Mouse (Mus musculus): ENCODE data around the gene Nod2. TPM values are rescaled to one million over a fixed set of nuclear protein-coding genes. Genes with fewer than 3 reads are reported as not detected.
A peak's percentile ranks its signal among the peaks of the same experiment; 100 is the strongest.

The Nod2 gene
- polyA plus RNA-seq, 1 experiment, result 1.4 TPM

GRCm38 (mm10) chr8:88623351-88623750 lies 23.8 kb upstream of the Nod2 start:
- H3K4me3 ChIP-seq (ENCODE audit: insufficient read depth, low read depth, low read length), result no peak overlapping the region
- H3K36me3 ChIP-seq (ENCODE audit: control insufficient read depth, insufficient read depth, low read length), result no peaks in the 10 kb centered on the region
- H3K4me1 ChIP-seq (ENCODE audit: control insufficient read depth, insufficient read depth, low read length), result 0 out of 2 replicates have a peak, but pooled peaks cover 3% of the 10 kb centered on the region
- no peak overlapping the region for H3K27ac ChIP-seq (ENCODE audit: insufficient read depth, low read depth, low read length)
- DNase-seq, result no peak
- WGBS, result 75% methylated on average over 3 of the region's 3 CpGs
- H3K27me3 ChIP-seq (replicated peaks; ENCODE audit: control insufficient read depth, insufficient read depth, low read length), result no peaks in the 10 kb centered on the region
- TF ChIP-seq POLR2A (IDR thresholded peaks at IDR 0.05; ENCODE audit: low read depth, low read length), result no peak
- TF ChIP-seq CTCF (conservative IDR thresholded peaks at IDR 0.05; ENCODE audit: insufficient read depth, insufficient read length, low read depth, low read length), result no peak

GRCm38 (mm10) chr8:88624276-88624675 lies 22.8 kb upstream of the Nod2 start:
- TF ChIP-seq POLR2A (IDR thresholded peaks at IDR 0.05; ENCODE audit: low read depth, low read length), result no peak
- TF ChIP-seq CTCF (conservative IDR thresholded peaks at IDR 0.05; ENCODE audit: insufficient read depth, insufficient read length, low read depth, low read length), result no peak
- DNase-seq, result no peak
- Histone ChIP-seq H3K27me3 (replicated peaks; ENCODE audit: control insufficient read depth, insufficient read depth, low read length) (no peaks in the 10 kb centered on the region), H3K36me3 (ENCODE audit: control insufficient read depth, insufficient read depth, low read length) (no peaks in the 10 kb centered on the region), H3K4me1 (ENCODE audit: control insufficient read depth, insufficient read depth, low read length) (0 out of 2 replicates have a peak, but pooled peaks cover 3% of the 10 kb centered on the region), H3K27ac (ENCODE audit: insufficient read depth, low read depth, low read length) (no peak overlapping the region), H3K4me3 (ENCODE audit: insufficient read depth, low read depth, low read length) (no peak overlapping the region)
- WGBS, result 89% methylated on average over 3 of the region's 3 CpGs

- 90% methylated on average over 3 of the region's 3 CpGs for WGBS
- H3K27me3 ChIP-seq (replicated peaks; ENCODE audit: control insufficient read depth, insufficient read depth, low read length), result no peaks in the 10 kb centered on the region
- DNase-seq, result no peak
- TF ChIP-seq POLR2A (IDR thresholded peaks at IDR 0.05; ENCODE audit: low read depth, low read length), result no peak
- TF ChIP-seq CTCF (conservative IDR thresholded peaks at IDR 0.05; ENCODE audit: insufficient read depth, insufficient read length, low read depth, low read length), result no peak
- H3K36me3 ChIP-seq (ENCODE audit: control insufficient read depth, insufficient read depth, low read length), result no peaks in the 10 kb centered on the region
- H3K27ac ChIP-seq (ENCODE audit: insufficient read depth, low read depth, low read length), result no peak overlapping the region
- H3K4me3 ChIP-seq (ENCODE audit: insufficient read depth, low read depth, low read length), result no peak overlapping the region
- 0 out of 2 replicates have a peak, but pooled peaks cover 5% of the 10 kb centered on the region for H3K4me1 ChIP-seq (ENCODE audit: control insufficient read depth, insufficient read depth, low read length)
Observed at GRCm38 (mm10) chr8:88626433-88626832, 20.7 kb upstream of the Nod2 start.

- Histone ChIP-seq H3K27ac (ENCODE audit: insufficient read depth, low read depth, low read length) (no peak overlapping the region), H3K27me3 (replicated peaks; ENCODE audit: control insufficient read depth, insufficient read depth, low read length) (no peaks in the 10 kb centered on the region), H3K4me3 (ENCODE audit: insufficient read depth, low read depth, low read length) (peak overlapping the region; percentile 54), H3K36me3 (ENCODE audit: control insufficient read depth, insufficient read depth, low read length) (no peaks in the 10 kb centered on the region), H3K4me1 (ENCODE audit: control insufficient read depth, insufficient read depth, low read length) (0 out of 2 replicates have a peak, but pooled peaks cover 7% of the 10 kb centered on the region)
- 15% methylated on average over 19 of the region's 19 CpGs for WGBS
- no peak for DNase-seq
- TF ChIP-seq CTCF (conservative IDR thresholded peaks at IDR 0.05; ENCODE audit: insufficient read depth, insufficient read length, low read depth, low read length) (no peak), POLR2A (IDR thresholded peaks at IDR 0.05; ENCODE audit: low read depth, low read length) (no peak)
Observed at GRCm38 (mm10) chr8:88626940-88627264, 20.2 kb upstream of the Nod2 start.

- WGBS, result 10% methylated on average over 105 of the region's 105 CpGs
- H3K27ac ChIP-seq (ENCODE audit: insufficient read depth, low read depth, low read length), result peak overlapping the region; percentile 50
- no peaks in the 10 kb centered on the region for H3K27me3 ChIP-seq (replicated peaks; ENCODE audit: control insufficient read depth, insufficient read depth, low read length)
- H3K4me3 ChIP-seq (ENCODE audit: insufficient read depth, low read depth, low read length), result peak overlapping the region; percentile 54
- DNase-seq, result peak; percentile 80
- TF ChIP-seq POLR2A (IDR thresholded peaks at IDR 0.05; ENCODE audit: low read depth, low read length), result peak; percentile 29
- no peak for TF ChIP-seq CTCF (conservative IDR thresholded peaks at IDR 0.05; ENCODE audit: insufficient read depth, insufficient read length, low read depth, low read length)
- H3K36me3 ChIP-seq (ENCODE audit: control insufficient read depth, insufficient read depth, low read length), result no peaks in the 10 kb centered on the region
- H3K4me1 ChIP-seq (ENCODE audit: control insufficient read depth, insufficient read depth, low read length), result 0 out of 2 replicates have a peak, but pooled peaks cover 7% of the 10 kb centered on the region
Observed at GRCm38 (mm10) chr8:88627265-88627991, 19.7 kb upstream of the Nod2 start.

GRCm38 (mm10) chr8:88628001-88628774 lies 18.9 kb upstream of the Nod2 start:
- Histone ChIP-seq H3K36me3 (ENCODE audit: control insufficient read depth, insufficient read depth, low read length) (no peaks in the 10 kb centered on the region), H3K4me3 (ENCODE audit: insufficient read depth, low read depth, low read length) (no peak overlapping the region), H3K27ac (ENCODE audit: insufficient read depth, low read depth, low read length) (no peak overlapping the region), H3K4me1 (ENCODE audit: control insufficient read depth, insufficient read depth, low read length) (0 out of 2 replicates have a peak, but pooled peaks cover 7% of the 10 kb centered on the region), H3K27me3 (replicated peaks; ENCODE audit: control insufficient read depth, insufficient read depth, low read length) (no peaks in the 10 kb centered on the region)
- 78% methylated on average over 14 of the region's 14 CpGs for WGBS
- no peak for DNase-seq
- TF ChIP-seq CTCF (conservative IDR thresholded peaks at IDR 0.05; ENCODE audit: insufficient read depth, insufficient read length, low read depth, low read length) (no peak), POLR2A (IDR thresholded peaks at IDR 0.05; ENCODE audit: low read depth, low read length) (no peak)

GRCm38 (mm10) chr8:88630225-88630624 lies 16.9 kb upstream of the Nod2 start:
- no peaks in the 10 kb centered on the region for H3K36me3 ChIP-seq (ENCODE audit: control insufficient read depth, insufficient read depth, low read length)
- H3K4me1 ChIP-seq (ENCODE audit: control insufficient read depth, insufficient read depth, low read length), result 0 out of 2 replicates have a peak, but pooled peaks cover 7% of the 10 kb centered on the region
- TF ChIP-seq CTCF (conservative IDR thresholded peaks at IDR 0.05; ENCODE audit: insufficient read depth, insufficient read length, low read depth, low read length) (no peak), POLR2A (IDR thresholded peaks at IDR 0.05; ENCODE audit: low read depth, low read length) (no peak)
- no peak overlapping the region for H3K4me3 ChIP-seq (ENCODE audit: insufficient read depth, low read depth, low read length)
- DNase-seq, result peak; percentile 72
- H3K27ac ChIP-seq (ENCODE audit: insufficient read depth, low read depth, low read length), result peak overlapping the region; percentile 28
- WGBS, result 61% methylated on average over 4 of the region's 4 CpGs
- no peaks in the 10 kb centered on the region for H3K27me3 ChIP-seq (replicated peaks; ENCODE audit: control insufficient read depth, insufficient read depth, low read length)

Data from kidney, adult 2 months (tissue).